Mouse (Mus musculus) heart, embryonic 11.5 days (tissue): ENCODE results near the gene Iqcf4. TPM values are rescaled to one million over a fixed set of nuclear protein-coding genes. Genes with fewer than 3 reads are reported as not detected.

Experiments
- ATAC-seq: fragments of 200-750 bp; cut with Nextera tagmentation; replicated peaks from 2 replicates; pipeline ENCODE4 v1.8.0; 2017; ENCODE audit warnings: moderate library complexity; ENCODE audit not compliant: insufficient number of reproducible peaks, low FRiP score, low TSS enrichment
- H3K27ac ChIP-seq: fragments of 300-500 bp; sonication (generic); 2 replicates; pipeline ENCODE4 v1.5.1; 2014; ENCODE audit warnings: mild to moderate bottlenecking, low read depth, low read length
- H3K27me3 ChIP-seq: fragments of 300-500 bp; sonication (generic); 2 replicates; pipeline ENCODE4 v1.6.1; 2014; ENCODE audit warnings: mild to moderate bottlenecking, low read length, mixed read lengths; ENCODE audit not compliant: control insufficient read depth, insufficient read depth
- H3K36me3 ChIP-seq: fragments of 300-500 bp; sonication (generic); 2 replicates; pipeline ENCODE4 v1.6.1; 2014; ENCODE audit warnings: mild to moderate bottlenecking, low read length, moderate library complexity, mixed read lengths; ENCODE audit not compliant: control insufficient read depth, insufficient read depth
- H3K4me1 ChIP-seq: fragments of 300-500 bp; sonication (generic); 2 replicates; pipeline ENCODE4 v1.6.1; 2014; ENCODE audit warnings: low read length; ENCODE audit not compliant: control insufficient read depth, insufficient read depth
- H3K4me2 ChIP-seq: fragments of 300-500 bp; sonication (generic); 2 replicates; pipeline ENCODE4 v1.6.1; 2014; ENCODE audit warnings: mild to moderate bottlenecking, moderate library complexity
- H3K4me3 ChIP-seq: fragments of 300-500 bp; sonication (generic); 2 replicates; pipeline ENCODE4 v1.5.1; 2014; ENCODE audit warnings: low read depth, low read length
- H3K9ac ChIP-seq: fragments of 300-500 bp; sonication (generic); 2 replicates; pipeline ENCODE4 v1.6.1; 2014; ENCODE audit warnings: mild to moderate bottlenecking, low read depth, low read length, moderate library complexity
- H3K9me3 ChIP-seq: fragments of 300-500 bp; sonication (generic); replicated peaks from 2 replicates; pipeline ENCODE4 v1.6.1; 2016; ENCODE audit warnings: low read length; ENCODE audit not compliant: control insufficient read depth
- WGBS: fragments of 180-500 bp; shearing (Covaris S2); extraction: QIAGEN DNeasy Blood & Tissue Kit; methylation state at CpG from one replicate; pipeline ENCODE4 v1.1.7; 2014; ENCODE audit not compliant: insufficient replicate concordance; 5-methylcytosine and 5-hydroxymethylcytosine counted together
- polyA plus RNA-seq: library from polyadenylated mRNA; unstranded; fragments of >200 nt; fragmentation: Nextera tagmentation; extraction: Ambion mirVana; gene quantifications from 2 replicates; pipeline ENCODE4 v1.2.1, GENCODE M21; 2014

Gene Iqcf4
- polyA plus RNA-seq, result not detected in 2 replicates

DNA sequence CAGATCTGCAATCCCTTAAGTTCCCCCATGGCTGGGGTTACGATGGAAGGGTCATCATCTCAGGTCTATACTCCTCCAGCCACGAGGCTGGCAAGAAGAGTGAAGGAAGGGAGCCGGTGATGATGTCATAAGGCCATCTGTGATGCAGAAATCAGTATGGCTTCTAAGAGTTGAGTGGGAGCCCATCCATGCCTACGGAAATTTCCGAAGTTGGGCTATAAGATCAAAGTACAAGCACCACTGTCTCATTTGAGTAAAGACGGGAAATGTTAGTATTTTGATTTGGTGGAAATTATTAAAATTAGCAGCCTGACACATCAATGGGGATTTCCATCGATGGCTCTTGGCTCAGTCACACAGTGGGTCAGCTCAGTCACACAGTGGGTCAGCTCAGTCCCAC is at the start of gene Iqcf4:
Gene Iqcf4, minus strand, starts transcription at position 101 of the 400 bp plus-strand sequence.
- Histone ChIP-seq H3K9me3 (no peaks in the 10 kb centered on the region), H3K36me3 (no peaks in the 10 kb centered on the region), H3K4me1 (no peaks in the 10 kb centered on the region), H3K4me2 (no peak within 1 kb of the TSS), H3K27me3 (no peaks in the 10 kb centered on the region), H3K4me3 (no peak within 1 kb of the TSS), H3K27ac (no peak within 1 kb of the TSS), H3K9ac (no peak within 1 kb of the TSS)
- WGBS, result 78% methylated on average over 7 of the region's 7 CpGs
- no peak for ATAC-seq

DNA sequence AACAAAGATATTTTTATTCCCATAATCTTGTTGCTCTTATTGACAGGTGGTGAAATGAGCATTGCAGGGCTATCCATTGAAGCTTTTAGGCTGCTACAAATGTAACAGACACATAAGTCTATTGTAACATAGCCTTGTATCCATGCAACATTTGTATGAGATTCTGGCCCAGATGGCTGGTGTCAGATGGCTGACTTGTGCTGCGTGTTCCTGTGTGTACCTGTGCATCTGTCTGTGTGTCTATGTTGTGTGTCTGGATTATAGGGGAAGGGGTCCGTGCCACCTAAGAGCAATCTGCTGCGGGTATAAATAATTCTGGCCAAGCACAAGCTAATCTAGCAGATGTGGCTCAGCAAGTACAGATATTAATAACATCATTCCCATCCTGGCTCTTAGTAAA is 46.7 kb upstream of the Iqcf4 start:
- H3K9ac ChIP-seq, result no peak overlapping the region
- H3K4me3 ChIP-seq, result no peak overlapping the region
- no peaks in the 10 kb centered on the region for H3K9me3 ChIP-seq
- no peak for ATAC-seq
- no peaks in the 10 kb centered on the region for H3K36me3 ChIP-seq
- H3K4me1 ChIP-seq, result no peaks in the 10 kb centered on the region
- 80% methylated on average over 3 of the region's 3 CpGs for WGBS
- no peak overlapping the region for H3K4me2 ChIP-seq
- no peak overlapping the region for H3K27ac ChIP-seq
- no peaks in the 10 kb centered on the region for H3K27me3 ChIP-seq

DNA sequence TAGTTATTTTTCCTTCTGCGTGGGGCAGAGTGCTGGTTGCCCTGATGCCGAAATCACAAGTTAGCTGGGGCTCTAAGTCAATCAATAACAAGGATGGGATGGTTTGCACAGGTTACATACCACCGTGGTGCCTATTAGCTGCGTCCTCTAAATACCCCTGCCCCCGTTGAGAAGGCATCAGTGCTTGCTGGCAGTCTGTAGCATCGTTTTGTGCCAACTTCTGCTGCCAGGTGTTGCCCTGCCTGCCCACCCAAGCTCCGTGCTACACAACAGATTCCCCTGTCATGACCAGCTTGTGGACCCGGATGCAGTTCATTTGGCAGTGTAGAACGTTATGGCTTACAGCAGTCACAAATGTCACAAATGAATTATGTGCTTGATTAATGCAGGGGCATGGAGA is 45.5 kb upstream of the Iqcf4 start:
- no peaks in the 10 kb centered on the region for H3K27me3 ChIP-seq
- H3K4me1 ChIP-seq, result no peaks in the 10 kb centered on the region
- H3K9ac ChIP-seq, result no peak overlapping the region
- no peaks in the 10 kb centered on the region for H3K9me3 ChIP-seq
- H3K36me3 ChIP-seq, result no peaks in the 10 kb centered on the region
- 83% methylated on average over 9 of the region's 9 CpGs for WGBS
- no peak for ATAC-seq
- no peak overlapping the region for H3K4me2 ChIP-seq
- no peak overlapping the region for H3K4me3 ChIP-seq
- H3K27ac ChIP-seq, result no peak overlapping the region

DNA sequence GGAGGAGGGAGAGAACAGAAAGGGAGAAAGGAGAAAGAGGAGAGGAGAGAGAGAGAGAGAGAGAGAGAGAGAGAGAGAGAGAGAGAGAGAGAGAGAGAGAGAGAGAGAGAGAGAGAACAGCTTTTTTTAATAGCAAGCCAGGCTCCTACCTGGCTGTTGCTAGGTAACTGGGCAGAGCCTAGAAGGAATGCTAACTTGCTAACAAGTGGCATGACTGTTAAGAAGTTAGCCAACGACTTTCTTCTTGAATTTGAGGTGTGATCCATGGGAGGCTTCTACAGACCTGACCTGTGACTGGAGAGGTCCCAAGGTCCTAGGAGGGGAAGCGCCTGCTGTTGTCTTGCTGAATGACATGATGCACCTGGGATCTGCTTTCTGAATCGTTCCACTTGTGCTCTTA is 43.8 kb upstream of the Iqcf4 start:
- no peak overlapping the region for H3K27ac ChIP-seq

DNA sequence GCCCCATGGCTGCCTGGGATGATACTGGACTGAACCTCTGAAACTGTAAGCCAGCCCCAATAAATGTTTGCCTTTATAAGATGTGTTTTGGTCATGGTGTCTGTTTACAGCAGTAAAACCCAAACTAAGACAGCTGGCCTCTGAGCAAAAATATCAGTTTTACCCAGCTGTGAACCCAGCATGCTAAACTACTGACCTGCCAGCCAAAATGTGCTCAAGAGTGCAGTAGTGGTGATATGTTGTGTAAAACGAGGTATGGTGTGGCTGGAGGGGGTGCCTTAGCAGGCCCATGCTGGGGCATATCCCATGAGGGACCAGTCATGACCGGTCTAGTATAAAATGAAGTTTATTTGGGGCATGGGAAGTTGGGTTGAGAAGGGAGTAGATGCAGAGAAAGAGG is 43.2 kb upstream of the Iqcf4 start:
- H3K36me3 ChIP-seq, result no peaks in the 10 kb centered on the region
- no peak overlapping the region for H3K4me2 ChIP-seq
- no peak for ATAC-seq
- H3K4me3 ChIP-seq, result no peak overlapping the region
- no peak overlapping the region for H3K9ac ChIP-seq
- WGBS, result 68% methylated on average over 2 of the region's 2 CpGs
- no peaks in the 10 kb centered on the region for H3K4me1 ChIP-seq
- no peaks in the 10 kb centered on the region for H3K27me3 ChIP-seq
- H3K27ac ChIP-seq, result no peak overlapping the region
- H3K9me3 ChIP-seq, result no peaks in the 10 kb centered on the region

More for the DNA sequence above, 43.8 kb upstream of the Iqcf4 start:
- H3K4me1 ChIP-seq, result no peaks in the 10 kb centered on the region
- no peaks in the 10 kb centered on the region for H3K27me3 ChIP-seq
- WGBS, result 35% methylated on average over 3 of the region's 3 CpGs
- H3K4me2 ChIP-seq, result no peak overlapping the region
- no peaks in the 10 kb centered on the region for H3K36me3 ChIP-seq
- no peak for ATAC-seq
- H3K9me3 ChIP-seq, result no peaks in the 10 kb centered on the region
- no peak overlapping the region for H3K9ac ChIP-seq
- H3K4me3 ChIP-seq, result no peak overlapping the region

DNA sequence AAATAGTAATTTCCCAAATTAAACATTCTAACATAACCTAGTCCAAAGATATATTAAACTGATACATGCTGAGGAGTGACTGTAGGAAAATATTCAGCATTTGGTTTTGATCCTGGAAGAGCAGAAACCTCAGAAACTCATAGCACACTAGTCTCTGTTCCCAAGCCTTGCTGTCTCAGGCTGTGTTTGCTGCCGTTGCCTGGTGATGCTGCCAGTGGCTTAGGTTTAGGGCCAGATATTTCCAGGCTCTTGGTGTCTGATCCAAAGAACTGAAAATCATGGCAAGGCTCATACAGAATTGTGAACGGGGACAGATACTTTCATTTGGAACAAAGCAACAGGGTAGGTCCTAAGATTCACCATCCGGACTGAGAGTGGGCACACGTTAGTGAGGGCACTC is 39.9 kb upstream of the Iqcf4 start:
- Histone ChIP-seq H3K4me2 (no peak overlapping the region), H3K4me1 (no peaks in the 10 kb centered on the region), H3K4me3 (no peak overlapping the region), H3K9me3 (no peaks in the 10 kb centered on the region), H3K9ac (no peak overlapping the region), H3K27me3 (no peaks in the 10 kb centered on the region), H3K36me3 (no peaks in the 10 kb centered on the region), H3K27ac (no peak overlapping the region)
- ATAC-seq, result no peak
- WGBS, result 82% methylated on average over 4 of the region's 4 CpGs

DNA sequence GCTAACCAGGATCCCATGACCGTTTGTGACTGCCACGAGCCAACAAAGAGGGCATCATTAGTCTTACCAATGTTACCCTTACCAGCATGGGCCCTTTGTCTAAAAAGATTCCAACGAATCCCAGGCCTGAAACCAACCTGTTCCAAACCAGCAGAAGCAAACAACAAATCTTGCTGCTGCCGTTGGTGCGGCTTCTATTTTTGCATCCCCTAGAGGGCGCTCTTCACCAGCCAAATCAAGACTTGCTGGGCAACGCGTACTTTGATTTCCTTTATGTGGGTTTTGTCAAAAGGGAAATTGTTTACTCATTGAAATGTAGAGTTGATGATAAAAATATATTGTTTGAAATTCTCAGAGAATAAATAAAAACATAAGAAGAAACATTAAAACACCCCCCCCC is 29.8 kb upstream of the Iqcf4 start:
- H3K4me2 ChIP-seq, result no peak overlapping the region
- no peak overlapping the region for H3K27ac ChIP-seq
- no peak overlapping the region for H3K9ac ChIP-seq
- 27% methylated on average over 8 of the region's 8 CpGs for WGBS
- no peaks in the 10 kb centered on the region for H3K9me3 ChIP-seq
- H3K27me3 ChIP-seq, result no peaks in the 10 kb centered on the region; the same call in 1 of the 2 replicates
- no peak overlapping the region for H3K4me3 ChIP-seq
- no peaks in the 10 kb centered on the region for H3K36me3 ChIP-seq
- no peaks in the 10 kb centered on the region for H3K4me1 ChIP-seq
- ATAC-seq, result no peak

DNA sequence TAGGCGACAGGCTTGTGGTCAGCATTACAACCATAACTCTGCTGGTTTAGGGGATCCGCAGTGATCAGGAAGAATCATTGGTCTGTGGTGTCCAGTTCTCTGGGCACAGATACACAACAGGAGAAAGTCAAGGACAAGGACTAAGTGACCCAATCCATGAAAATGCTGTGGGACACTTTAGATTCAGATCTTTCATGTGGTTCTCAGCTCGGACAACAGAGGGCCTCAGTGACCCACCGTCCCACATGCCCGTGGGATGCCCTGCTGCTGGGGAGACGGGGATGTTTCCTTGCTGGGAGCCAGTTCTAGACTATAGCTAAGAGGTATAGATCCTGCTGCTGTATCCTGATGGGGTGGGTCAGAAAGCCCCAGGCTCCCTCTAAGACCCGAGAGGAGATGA is 27.7 kb upstream of the Iqcf4 start:
- H3K27ac ChIP-seq, result no peak overlapping the region
- WGBS, result 34% methylated on average over 7 of the region's 7 CpGs
- no peaks in the 10 kb centered on the region for H3K4me1 ChIP-seq
- no peaks in the 10 kb centered on the region; the same call in 1 of the 2 replicates for H3K27me3 ChIP-seq
- H3K9ac ChIP-seq, result no peak overlapping the region
- ATAC-seq, result no peak
- H3K9me3 ChIP-seq, result no peaks in the 10 kb centered on the region
- H3K36me3 ChIP-seq, result no peaks in the 10 kb centered on the region
- H3K4me2 ChIP-seq, result no peak overlapping the region
- H3K4me3 ChIP-seq, result no peak overlapping the region

DNA sequence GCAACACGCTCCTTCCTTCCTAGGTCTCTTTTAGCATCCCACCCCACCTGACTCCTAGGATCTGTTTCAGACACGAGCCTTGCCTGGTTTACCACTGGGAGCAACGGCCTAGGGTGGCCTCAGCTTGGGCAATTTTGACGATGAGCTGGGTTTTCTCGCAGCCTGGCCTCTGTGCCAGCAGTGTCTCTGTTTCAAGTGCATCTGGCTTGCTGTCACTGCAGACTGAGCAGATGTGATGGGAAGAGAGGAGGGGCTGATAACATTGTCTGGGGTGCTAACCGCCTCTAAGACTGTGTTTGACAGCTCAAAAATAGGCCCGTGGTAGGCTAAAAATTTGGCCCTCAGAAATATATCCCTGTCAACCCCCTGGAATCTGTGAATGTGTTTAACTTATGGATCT is 25.0 kb upstream of the Iqcf4 start:
- WGBS, result 46% methylated on average over 7 of the region's 7 CpGs
- H3K4me3 ChIP-seq, result no peak overlapping the region
- no peak for ATAC-seq
- no peaks in the 10 kb centered on the region for H3K9me3 ChIP-seq
- H3K36me3 ChIP-seq, result no peaks in the 10 kb centered on the region
- no peak overlapping the region for H3K27ac ChIP-seq
- no peak overlapping the region for H3K9ac ChIP-seq
- no peak overlapping the region for H3K4me2 ChIP-seq
- no peaks in the 10 kb centered on the region; the same call in 1 of the 2 replicates for H3K27me3 ChIP-seq
- H3K4me1 ChIP-seq, result no peaks in the 10 kb centered on the region
